In the genomic region with DNA sequence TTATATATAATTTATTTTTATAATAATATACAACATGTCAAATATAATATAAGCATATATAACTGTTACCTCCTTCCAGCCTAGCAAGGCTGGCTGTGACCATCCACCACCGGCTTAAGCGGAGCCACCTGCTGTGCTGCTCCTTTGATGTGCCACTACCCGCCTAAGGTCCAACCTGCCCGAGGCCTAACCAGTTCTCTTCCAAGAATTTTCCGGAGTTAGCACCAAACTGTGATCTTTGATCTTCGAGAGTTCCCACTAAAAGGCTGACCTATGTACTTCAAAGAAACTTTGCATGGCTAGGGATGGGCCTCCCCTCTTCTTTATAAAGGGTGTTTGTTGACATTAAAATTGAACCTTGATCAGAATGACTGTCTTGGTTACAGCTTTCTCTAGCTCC, we compare ENCODE assay signal across 24 mouse cellular contexts. TPM values are rescaled to one million over a fixed set of nuclear protein-coding genes. Genes with fewer than 3 reads are reported as not detected.
DNase-seq lines count a peak whose midpoint lies in the region; ATAC-seq and TF ChIP-seq lines count a peak whose summit lies in the region.
"Had no signal": no experiment of that assay in that cellular context is flagged by ENCODE, and none has a peak within 500 bp of the region (broad histone marks: within the 10 kb centered on the region; RNA-seq: fewer than 3 reads in every experiment).

No protein-coding gene starts in this region.

- no peak for ATAC-seq in megakaryocyte-erythroid progenitor cell, adult 5-6 weeks (replicated peaks; ENCODE audit: low FRiP score, low TSS enrichment, poor library complexity, severe bottlenecking)
- ATAC-seq: forebrain, embryonic 13.5 days; forebrain, postnatal 0 days; hindbrain, embryonic 16.5 days had no signal

- DNase-seq in ES-E14 (ENCODE audit: low read depth, low spot score): peak; percentile 55
- peak; percentile 88 for DNase-seq in ZHBTc4 (ENCODE audit: low read depth, low spot score)
- DNase-seq in kidney, adult 8-10 months: peak; percentile 54 to 71
- DNase-seq in kidney, postnatal 25 days: peak; percentile 32 to 78
- DNase-seq in gastrocnemius, adult 18-20 months (ENCODE audit: low spot score): no peak
- DNase-seq in adrenal gland, adult (ENCODE audit: inconsistent age in 2 of 2, low spot score in 1 of 2): no peak
- DNase-seq: adrenal gland, postnatal 14 days; cerebellum, adult 18-20 months; cerebellum, adult 9-11 months; cerebellum, postnatal 36 days; forebrain, postnatal 0 days; gastrocnemius, postnatal 10 days; heart, adult 18-20 months; heart, postnatal 10 days; heart, postnatal 4 days had no signal

- H3K9me3 ChIP-seq in ES-E14 (ENCODE audit: control insufficient read depth, insufficient read depth, low read depth, low read length): no peaks in the 10 kb centered on the region
- H3K9me3 ChIP-seq: embryonic facial prominence, embryonic 10.5 days; forebrain, embryonic 13.5 days; G1E; heart, embryonic 10.5 days had no signal

- no peaks in the 10 kb centered on the region for H3K36me3 ChIP-seq in ES-E14 (ENCODE audit: control insufficient read depth, insufficient read depth, low read length, poor library complexity, severe bottlenecking)
- H3K36me3 ChIP-seq: embryonic facial prominence, embryonic 10.5 days; G1E; heart, embryonic 10.5 days; hindbrain, embryonic 12.5 days had no signal

- no peak overlapping the region for H3K27ac ChIP-seq in ES-E14 (ENCODE audit: insufficient read depth, low read depth, low read length, poor library complexity, severe bottlenecking)
- H3K27ac ChIP-seq: embryonic facial prominence, embryonic 10.5 days; forebrain, embryonic 13.5 days; heart, embryonic 10.5 days; hindbrain, embryonic 12.5 days had no signal

- no peak overlapping the region for H3K9ac ChIP-seq in ES-E14 (ENCODE audit: insufficient read depth, low read depth, low read length, poor library complexity, severe bottlenecking)
- H3K9ac ChIP-seq: forebrain, embryonic 13.5 days; forebrain, postnatal 0 days; hindbrain, embryonic 12.5 days had no signal

- H3K4me1 ChIP-seq in ES-E14 (ENCODE audit: control insufficient read depth in 2 of 2, insufficient read depth in 2 of 2, low read length in 2 of 2, poor library complexity in 1 of 2): no peaks in the 10 kb centered on the region
- H3K4me1 ChIP-seq: embryonic facial prominence, embryonic 10.5 days; forebrain, embryonic 13.5 days; heart, embryonic 10.5 days; hindbrain, embryonic 12.5 days had no signal

- H3K4me3 ChIP-seq in ES-E14 (ENCODE audit: insufficient read depth in 1 of 2, low read depth in 1 of 2, low read length in 2 of 2, poor library complexity in 1 of 2, severe bottlenecking in 1 of 2): no peak overlapping the region
- H3K4me3 ChIP-seq: embryonic facial prominence, embryonic 10.5 days; forebrain, embryonic 13.5 days; heart, embryonic 10.5 days; hindbrain, embryonic 12.5 days had no signal

- in situ Hi-C loops in ES-E14 (cut with MboI; ENCODE audit: low sequenced_read_pairs in 2 of 2, unreplicated experiment in 2 of 2): loop anchor here in 1 of 2 experiments (25.0 kb wide), 1 partner anchor 728 kb away; no protein-coding TSS in a partner anchor

TF ChIP-seq in ES-E14, 5 proteins besides CTCF, POLR2A, EP300 and RAD21:
- no peak for TF ChIP-seq ZC3H11A (IDR thresholded peaks at IDR 0.05; ENCODE audit: borderline replicate concordance, low read depth, low read length)
- no peak for TF ChIP-seq CHD2 (IDR thresholded peaks at IDR 0.05; ENCODE audit: low read depth, low read length)
- TF ChIP-seq ZNF384 (IDR thresholded peaks at IDR 0.05; ENCODE audit: low read depth, low read length): no peak
- no peak for TF ChIP-seq HCFC1 (IDR thresholded peaks at IDR 0.05; ENCODE audit: borderline replicate concordance, insufficient read depth, low read length)
- no peak for TF ChIP-seq MAFK (IDR thresholded peaks at IDR 0.05; ENCODE audit: insufficient read depth, low read depth, low read length)

RNA-seq across cellular contexts. Expression of a gene that starts 7.5 kb away (rescaled TPM):
- total RNA-seq in ES-E14 (2012; rRNA removed): 1.1 and 1.8 TPM in 2 replicates
- total RNA-seq in gastrocnemius, adult 18-20 months (2021): not detected
- total RNA-seq in megakaryocyte-erythroid progenitor cell, adult 5-6 weeks (2014; fragmentation: Nextera tagmentation): not detected in 2 replicates
- total RNA-seq in megakaryocyte-erythroid progenitor cell, adult 5-6 weeks (2017): 0.04 and 0.66 TPM in 2 replicates
- total RNA-seq: heart, postnatal 10 days had no signal

RNA-seq across cellular contexts. Expression of a gene that starts 12.4 kb away (rescaled TPM):
- total RNA-seq in ES-E14 (2012; rRNA removed): 185 and 249 TPM in 2 replicates
- total RNA-seq in gastrocnemius, adult 18-20 months (2021): 100 to 1,000 TPM; 176 to 177 TPM
- total RNA-seq in megakaryocyte-erythroid progenitor cell, adult 5-6 weeks (2014; fragmentation: Nextera tagmentation): 228 and 369 TPM in 2 replicates
- total RNA-seq in megakaryocyte-erythroid progenitor cell, adult 5-6 weeks (2017): 465 and 506 TPM in 2 replicates

RNA-seq across cellular contexts. Expression of a gene that starts 12.4 kb away (rescaled TPM):
- total RNA-seq in ES-E14 (2012; rRNA removed): not detected in 2 replicates
- not detected for total RNA-seq in gastrocnemius, adult 18-20 months (2021)
- not detected in 2 replicates for total RNA-seq in megakaryocyte-erythroid progenitor cell, adult 5-6 weeks (2014; fragmentation: Nextera tagmentation)
- total RNA-seq in megakaryocyte-erythroid progenitor cell, adult 5-6 weeks (2017): not detected in 2 replicates
- total RNA-seq: adrenal gland, adult 18-20 months; adrenal gland, postnatal 14 days; forebrain, postnatal 0 days; gastrocnemius, postnatal 10 days; gastrocnemius, postnatal 4 days; heart, postnatal 10 days had no signal

RNA-seq across cellular contexts. Expression of a gene that starts 27.6 kb away (rescaled TPM):
- total RNA-seq in ES-E14 (2012; rRNA removed): 0.49 and 0.58 TPM in 2 replicates
- total RNA-seq in gastrocnemius, adult 18-20 months (2021): 10 to 100 TPM; 51.5 to 55.8 TPM
- 10.0 and 10.1 TPM in 2 replicates for total RNA-seq in megakaryocyte-erythroid progenitor cell, adult 5-6 weeks (2014; fragmentation: Nextera tagmentation)
- 3.1 TPM in 1 of 2 replicates, not detected in the other for total RNA-seq in megakaryocyte-erythroid progenitor cell, adult 5-6 weeks (2017)

RNA-seq across cellular contexts. Expression of a gene that starts 39.8 kb away (rescaled TPM):
- 0.16 and 0.18 TPM in 2 replicates for total RNA-seq in ES-E14 (2012; rRNA removed)
- total RNA-seq in gastrocnemius, adult 18-20 months (2021): under 1 TPM in 1 of 2 experiments, not detected in 1; 0.09 TPM
- not detected in 2 replicates for total RNA-seq in megakaryocyte-erythroid progenitor cell, adult 5-6 weeks (2014; fragmentation: Nextera tagmentation)
- not detected in 2 replicates for total RNA-seq in megakaryocyte-erythroid progenitor cell, adult 5-6 weeks (2017)
- total RNA-seq: adrenal gland, adult 18-20 months; forebrain, postnatal 0 days; G1E; gastrocnemius, postnatal 10 days; heart, adult 18-20 months; heart, postnatal 10 days; heart, postnatal 4 days had no signal

Comparison
In these comparisons a context has a peak if more than half of its experiments do, and no peak if none do; other contexts are left out.
1. DNase-seq: peak in ES-E14 (single experiment), ZHBTc4 (single experiment), kidney, adult 8-10 months (2 of 2) and kidney, postnatal 25 days (2 of 2); none in gastrocnemius, adult 18-20 months (single experiment) and adrenal gland, adult (0 of 2).